ENCODE assay signal across 25 mouse cellular contexts in the genomic region with DNA sequence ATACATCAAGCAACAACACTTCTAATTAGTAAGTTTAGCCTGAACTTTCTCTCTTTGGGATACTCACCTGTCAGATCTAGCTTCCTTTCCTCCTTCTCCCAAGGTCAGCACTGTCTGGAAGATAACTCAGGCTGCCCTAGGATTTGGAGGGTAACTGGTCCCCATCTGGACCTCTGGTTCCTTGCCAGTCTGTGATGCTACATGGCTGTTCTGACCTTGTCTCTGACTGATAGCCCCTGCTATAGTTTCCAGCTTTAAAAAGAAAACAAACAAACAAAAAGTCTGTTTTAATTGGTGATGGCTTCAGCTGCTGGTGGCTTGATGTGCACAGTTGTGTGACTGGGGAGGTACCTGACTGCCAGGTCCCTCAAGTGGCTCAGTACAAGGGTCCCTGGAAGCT.
"Had no signal": no experiment of that assay in that cellular context is flagged by ENCODE, and none has a peak within 500 bp of the region (broad histone marks: within the 10 kb centered on the region; RNA-seq: fewer than 3 reads in every experiment).

No protein-coding gene starts in this region.

- H3K4me3 ChIP-seq: heart, embryonic 13.5 days; heart, embryonic 15.5 days; hindbrain, embryonic 13.5 days; hindbrain, embryonic 15.5 days; kidney, embryonic 15.5 days; limb, embryonic 13.5 days; limb, embryonic 15.5 days; liver, embryonic 12.5 days had no signal

- H3K36me3 ChIP-seq: heart, embryonic 13.5 days; heart, embryonic 15.5 days; hindbrain, embryonic 13.5 days; hindbrain, embryonic 15.5 days; kidney, embryonic 15.5 days; limb, embryonic 13.5 days; limb, embryonic 15.5 days; liver, embryonic 12.5 days had no signal

- H3K9ac ChIP-seq: heart, embryonic 13.5 days; heart, embryonic 15.5 days; hindbrain, embryonic 13.5 days; hindbrain, embryonic 15.5 days; kidney, embryonic 15.5 days; limb, embryonic 13.5 days; limb, embryonic 15.5 days; liver, embryonic 12.5 days; liver, embryonic 14.5 days had no signal

- DNase-seq: gastrocnemius, postnatal 14 days; gastrocnemius, postnatal 36 days; heart, adult 18-20 months; heart, postnatal 14 days; heart, postnatal 36 days; kidney, adult 11 months; kidney, adult 2 months; kidney, adult 9 months; kidney, postnatal 14 days; kidney, postnatal 36 days; layer of hippocampus, adult 9-11 months; layer of hippocampus, postnatal 36 days had no signal

- H3K4me1 ChIP-seq: heart, embryonic 13.5 days; heart, embryonic 15.5 days; hindbrain, embryonic 13.5 days; hindbrain, embryonic 15.5 days; kidney, embryonic 15.5 days had no signal

- H3K9me3 ChIP-seq: heart, embryonic 13.5 days; heart, embryonic 15.5 days; hindbrain, embryonic 13.5 days; hindbrain, embryonic 15.5 days; kidney, embryonic 15.5 days; limb, embryonic 13.5 days; limb, embryonic 15.5 days; liver, embryonic 12.5 days had no signal

- H3K27me3 ChIP-seq: hindbrain, embryonic 13.5 days; hindbrain, embryonic 15.5 days; kidney, embryonic 15.5 days; limb, embryonic 13.5 days; limb, embryonic 15.5 days; liver, embryonic 12.5 days had no signal

- H3K4me2 ChIP-seq: heart, embryonic 11.5 days; heart, embryonic 13.5 days; heart, embryonic 15.5 days; hindbrain, embryonic 13.5 days; hindbrain, embryonic 15.5 days; kidney, embryonic 15.5 days; limb, embryonic 13.5 days; limb, embryonic 15.5 days; liver, embryonic 12.5 days had no signal

- ATAC-seq: hindbrain, postnatal 0 days; intestine, embryonic 16.5 days; liver, embryonic 12.5 days had no signal

- H3K27ac ChIP-seq: heart, embryonic 13.5 days; heart, embryonic 15.5 days; hindbrain, embryonic 13.5 days; hindbrain, embryonic 15.5 days; hindbrain, postnatal 0 days; kidney, embryonic 15.5 days; kidney, postnatal 0 days; limb, embryonic 13.5 days; limb, embryonic 15.5 days; liver, embryonic 12.5 days; liver, embryonic 14.5 days had no signal
